ENCODE assay signal across 8 mouse cellular contexts in genomic region chr1:120197189-120197588, GRCm38 (mm10).
DNase-seq lines count a peak whose midpoint lies in the region; ATAC-seq and TF ChIP-seq lines count a peak whose summit lies in the region.

No protein-coding gene starts in this region.

- no peak overlapping the region for H3K4me3 ChIP-seq in CH12.LX (replicated peaks in 1 of 3; ENCODE audit: low read depth in 2 of 3, low read length in 2 of 3, poor library complexity in 1 of 3)
- H3K4me3 ChIP-seq in lung, embryonic 16.5 days (ENCODE audit: low read length) = no peak overlapping the region

- WGBS in lung, embryonic 16.5 days = 13% methylated on average over 5 of the region's 5 CpGs

- peak; percentile 81 for DNase-seq in CH12.LX (ENCODE audit: extremely low read depth)
- peak; percentile 81 for DNase-seq in brain, embryonic 14.5 days (ENCODE audit: low read depth)
- DNase-seq in fibroblast of lung, adult 2 months (ENCODE audit: low read depth) = peak; percentile 55
- DNase-seq in heart, postnatal 36 days = peak; percentile 68 to 76
- peak; percentile 85 for DNase-seq in layer of hippocampus, adult 11-12 months (ENCODE audit: low spot score)
- DNase-seq in ovary, postnatal 14 days (ENCODE audit: low spot score) = peak; percentile 59
- peak; percentile 73 for DNase-seq in thymus, postnatal 0 days (ENCODE audit: low spot score)

- TF ChIP-seq RAD21 in CH12.LX (IDR thresholded peaks at IDR 0.05; ENCODE audit: low read depth, low read length) = peak; percentile 74

- no peaks in the 10 kb centered on the region for H3K9me3 ChIP-seq in CH12.LX (replicated peaks; ENCODE audit: low read length)
- no peaks in the 10 kb centered on the region for H3K9me3 ChIP-seq in lung, embryonic 16.5 days (ENCODE audit: control insufficient read depth, low read length)

- intact Hi-C loops in heart, postnatal 36 days (cut with DNase I) = loop anchor here (1.0 to 5.0 kb wide), 4 partner anchors 95 to 352 kb away; no protein-coding TSS in a partner anchor

- in situ Hi-C loops in CH12.LX (cut with MboI; ENCODE audit: low pct_ligation_motif_present, low pct_unique_long_range_greater_than_20kb, low sequenced_read_pairs) = no loop called here

- peak; percentile 66; the same call in 1 of the 2 replicates for ATAC-seq in lung, embryonic 16.5 days (ENCODE audit: low read depth)

- no peak overlapping the region for H3K9ac ChIP-seq in CH12.LX (ENCODE audit: insufficient read depth, low read depth)
- no peak overlapping the region for H3K9ac ChIP-seq in lung, embryonic 16.5 days (ENCODE audit: low read length)

- H3K27me3 ChIP-seq in CH12.LX (replicated peaks) = peaks cover 2% of the 10 kb centered on the region
- no peaks in the 10 kb centered on the region for H3K27me3 ChIP-seq in lung, embryonic 16.5 days (ENCODE audit: control insufficient read depth, insufficient read depth, low read depth, low read length)

- peaks cover 11 to 31% of the 10 kb centered on the region in 2 experiments for H3K4me1 ChIP-seq in CH12.LX (ENCODE audit: control insufficient read depth in 1 of 2, insufficient read depth in 2 of 2)
- H3K4me1 ChIP-seq in lung, embryonic 16.5 days (replicated peaks; ENCODE audit: control insufficient read depth, insufficient read depth, low read length) = no peaks in the 10 kb centered on the region

- TF ChIP-seq CTCF in CH12.LX (conservative IDR thresholded peaks at IDR 0.05 in 1 of 2, IDR thresholded peaks at IDR 0.05 in 1 of 2; ENCODE audit: low read depth in 2 of 2, low read length in 2 of 2) = peak; percentile 64 to 93
- TF ChIP-seq CTCF in brain, embryonic 14.5 days (IDR thresholded peaks at IDR 0.05; ENCODE audit: borderline replicate concordance, extremely low read depth, insufficient read depth, insufficient read length) = peak; percentile 96

- no peak overlapping the region for H3K27ac ChIP-seq in CH12.LX (ENCODE audit: insufficient read depth, low read depth)
- no peak overlapping the region for H3K27ac ChIP-seq in lung, embryonic 16.5 days (ENCODE audit: low read length)

- no peaks in the 10 kb centered on the region for H3K79me2 ChIP-seq in CH12.LX (replicated peaks; ENCODE audit: control insufficient read depth, extremely low read depth, insufficient read depth, poor library complexity, severe bottlenecking)

- no peak; the same call in 1 of the 2 replicates for TF ChIP-seq EP300 in CH12.LX (IDR thresholded peaks at IDR 0.05; ENCODE audit: low read length)

- no peaks in the 10 kb centered on the region for H3K36me3 ChIP-seq in CH12.LX (replicated peaks in 1 of 2; ENCODE audit: control insufficient read depth in 1 of 2, insufficient read depth in 1 of 2, low read length in 1 of 2)
- no peaks in the 10 kb centered on the region for H3K36me3 ChIP-seq in lung, embryonic 16.5 days (ENCODE audit: control insufficient read depth, insufficient read depth, low read length)

- dilution Hi-C loops in CH12.LX (cut with MboI; ENCODE audit: extremely low pct_ligation_motif_present, extremely low pct_unique_long_range_greater_than_20kb, low sequenced_read_pairs) = no loop called here

- no peak for TF ChIP-seq POLR2A in CH12.LX (IDR thresholded peaks at IDR 0.05; ENCODE audit: low read depth, low read length)
- no peak for TF ChIP-seq POLR2A in brain, embryonic 14.5 days (IDR thresholded peaks at IDR 0.05; ENCODE audit: borderline replicate concordance, extremely low read depth, insufficient read depth, insufficient read length, poor library complexity, severe bottlenecking)

- no peak overlapping the region for H3K4me2 ChIP-seq in CH12.LX (ENCODE audit: insufficient read depth, low read depth, poor library complexity, severe bottlenecking)
- H3K4me2 ChIP-seq in lung, embryonic 16.5 days (ENCODE audit: low read depth, low read length) = no peak overlapping the region

TF ChIP-seq in CH12.LX, 34 proteins besides CTCF, POLR2A, EP300 and RAD21:
- TF ChIP-seq ZMIZ1 (IDR thresholded peaks at IDR 0.05; ENCODE audit: low read depth, low read length) (no peak), SMC3 (IDR thresholded peaks at IDR 0.05; ENCODE audit: low read depth, low read length) (peak; percentile 93), ETS1 (conservative IDR thresholded peaks at IDR 0.05; ENCODE audit: low read depth, low read length) (peak; percentile 22; the same call in 1 of the 2 replicates), JUND (conservative IDR thresholded peaks at IDR 0.05; ENCODE audit: low read depth, low read length) (peak; percentile 51; the same call in 1 of the 2 replicates), IRF4 (IDR thresholded peaks at IDR 0.05; ENCODE audit: low read depth, low read length) (peak; percentile 56), JUN (IDR thresholded peaks at IDR 0.05; ENCODE audit: insufficient read depth, low read depth, low read length) (peak; percentile 62), MAFK (IDR thresholded peaks at IDR 0.05; ENCODE audit: insufficient replicate concordance, low read length) (0 out of 2 replicates have a peak, but pooled peaks have one; percentile 3), E2F4 (IDR thresholded peaks at IDR 0.05; ENCODE audit: insufficient replicate concordance, low read depth, low read length) (no peak), ZC3H11A (IDR thresholded peaks at IDR 0.05; ENCODE audit: low read depth, low read length) (peak; percentile 6; the same call in 1 of the 2 replicates), ELF1 (IDR thresholded peaks at IDR 0.05; ENCODE audit: low read depth, low read length) (peak; percentile 69)
